Mouse (Mus musculus) stomach, embryonic 16.5 days (tissue): ENCODE measurements around the gene Plxna4. TPM values are rescaled to one million over a fixed set of nuclear protein-coding genes. Genes with fewer than 3 reads are reported as not detected.

Source experiments
- ATAC-seq: fragments of 200-750 bp; cut with Nextera tagmentation; 2 replicates; pipeline ENCODE4 v1.8.0; 2017; ENCODE audit warnings: moderate number of reproducible peaks, moderate TSS enrichment; ENCODE audit not compliant: insufficient read depth, low FRiP score
- H3K27ac ChIP-seq: fragments of 300-500 bp; sonication (generic); 2 replicates; pipeline ENCODE4 v1.5.1; 2014; ENCODE audit warnings: low read length
- H3K27me3 ChIP-seq: fragments of 300-500 bp; sonication (generic); 2 replicates; pipeline ENCODE4 v1.6.1; 2014; ENCODE audit warnings: low read length, control low read depth, mixed read lengths; ENCODE audit not compliant: control insufficient read depth, insufficient read depth
- H3K36me3 ChIP-seq: fragments of 300-500 bp; sonication (generic); 2 replicates; pipeline ENCODE4 v1.6.1; 2014; ENCODE audit warnings: low read length; ENCODE audit not compliant: control insufficient read depth, insufficient read depth
- H3K4me1 ChIP-seq: fragments of 300-500 bp; sonication (generic); 2 replicates; pipeline ENCODE4 v1.6.1; 2014; ENCODE audit warnings: low read length, control low read depth, mixed read lengths; ENCODE audit not compliant: control insufficient read depth, insufficient read depth
- H3K4me2 ChIP-seq: fragments of 300-500 bp; sonication (generic); 2 replicates; pipeline ENCODE4 v1.6.1; 2014; ENCODE audit warnings: low read depth, low read length, mixed read lengths
- H3K4me3 ChIP-seq: fragments of 300-500 bp; sonication (generic); replicated peaks from 2 replicates; pipeline ENCODE4 v1.5.1; 2014; ENCODE audit warnings: mild to moderate bottlenecking, low read length
- H3K9ac ChIP-seq: fragments of 300-500 bp; sonication (generic); 2 replicates; pipeline ENCODE4 v1.6.1; 2014; ENCODE audit warnings: low read length
- H3K9me3 ChIP-seq: fragments of 300-500 bp; sonication (generic); replicated peaks from 2 replicates; pipeline ENCODE4 v1.6.1; 2016; ENCODE audit warnings: low read length, control low read depth; ENCODE audit not compliant: control insufficient read depth
- WGBS: fragments of 180-500 bp; shearing (Covaris S2); extraction: QIAGEN DNeasy Blood & Tissue Kit; methylation state at CpG from one replicate; pipeline ENCODE4 v1.1.7; 2014; 5-methylcytosine and 5-hydroxymethylcytosine counted together
- polyA plus RNA-seq: library from polyadenylated mRNA; unstranded; fragments of >200 nt; fragmentation: Nextera tagmentation; extraction: Ambion mirVana; gene quantifications from 2 replicates; pipeline ENCODE4 v1.2.1, GENCODE M21; 2015

Gene Plxna4
- polyA plus RNA-seq, 1 experiment from 2014 or later: 1.9 TPM

GRCm38 (mm10) chr6:32475958-32476357, 112.0 kb downstream of the Plxna4 start:
- Histone ChIP-seq H3K4me1 (peaks cover 6% of the 10 kb centered on the region; the same call in 1 of the 2 replicates), H3K36me3 (no peaks in the 10 kb centered on the region), H3K4me3 (no peak overlapping the region), H3K27me3 (no peaks in the 10 kb centered on the region), H3K27ac (no peak overlapping the region), H3K9ac (no peak overlapping the region), H3K4me2 (no peak overlapping the region), H3K9me3 (no peaks in the 10 kb centered on the region)
- no peak for ATAC-seq
- 74% methylated on average over 4 of the region's 4 CpGs for WGBS

- Histone ChIP-seq H3K9me3 (no peaks in the 10 kb centered on the region), H3K27ac (no peak overlapping the region), H3K4me2 (no peak overlapping the region), H3K4me3 (no peak overlapping the region), H3K4me1 (no peaks in the 10 kb centered on the region), H3K36me3 (no peaks in the 10 kb centered on the region), H3K9ac (no peak overlapping the region), H3K27me3 (no peaks in the 10 kb centered on the region)
- no peak for ATAC-seq
- 77% methylated on average over 5 of the region's 5 CpGs for WGBS
Observed at GRCm38 (mm10) chr6:32472062-32472461, 115.9 kb downstream of the Plxna4 start.

GRCm38 (mm10) chr6:32471639-32472038, 116.4 kb downstream of the Plxna4 start:
- Histone ChIP-seq H3K4me3 (no peak overlapping the region), H3K4me1 (no peaks in the 10 kb centered on the region), H3K27ac (no peak overlapping the region), H3K9me3 (no peaks in the 10 kb centered on the region), H3K9ac (no peak overlapping the region), H3K36me3 (no peaks in the 10 kb centered on the region), H3K27me3 (no peaks in the 10 kb centered on the region), H3K4me2 (no peak overlapping the region)
- 58% methylated on average over 3 of the region's 3 CpGs for WGBS
- no peak for ATAC-seq

- H3K27ac ChIP-seq: no peak overlapping the region
- H3K27me3 ChIP-seq: no peaks in the 10 kb centered on the region
- H3K4me2 ChIP-seq: no peak overlapping the region
- H3K9ac ChIP-seq: no peak overlapping the region
- H3K4me1 ChIP-seq: no peaks in the 10 kb centered on the region; the same call in 1 of the 2 replicates
- no peak overlapping the region for H3K4me3 ChIP-seq
- ATAC-seq: no peak
- H3K9me3 ChIP-seq: no peaks in the 10 kb centered on the region
- no peaks in the 10 kb centered on the region for H3K36me3 ChIP-seq
- WGBS: 51% methylated on average over 5 of the region's 5 CpGs
Observed at GRCm38 (mm10) chr6:32469196-32469595, 118.8 kb downstream of the Plxna4 start.

- H3K4me2 ChIP-seq: no peak overlapping the region
- ATAC-seq: no peak
- no peaks in the 10 kb centered on the region for H3K9me3 ChIP-seq
- no peak overlapping the region for H3K27ac ChIP-seq
- no peak overlapping the region for H3K9ac ChIP-seq
- no peak overlapping the region for H3K4me3 ChIP-seq
- no peaks in the 10 kb centered on the region; the same call in 1 of the 2 replicates for H3K4me1 ChIP-seq
- no peaks in the 10 kb centered on the region for H3K27me3 ChIP-seq
- 61% methylated on average over 8 of the region's 8 CpGs for WGBS
- no peaks in the 10 kb centered on the region for H3K36me3 ChIP-seq
Observed at GRCm38 (mm10) chr6:32465129-32465528, 122.9 kb downstream of the Plxna4 start.

- H3K4me1 ChIP-seq: no peaks in the 10 kb centered on the region; the same call in 1 of the 2 replicates
- WGBS: 35% methylated on average over 8 of the region's 8 CpGs
Observed at GRCm38 (mm10) chr6:32464637-32465036, 123.4 kb downstream of the Plxna4 start.

GRCm38 (mm10) chr6:32464046-32464445, 123.9 kb downstream of the Plxna4 start:
- no peaks in the 10 kb centered on the region for H3K27me3 ChIP-seq
- 53% methylated on average over 4 of the region's 4 CpGs for WGBS
- no peaks in the 10 kb centered on the region; the same call in 1 of the 2 replicates for H3K4me1 ChIP-seq
- no peak overlapping the region for H3K4me2 ChIP-seq
- H3K27ac ChIP-seq: no peak overlapping the region
- no peak for ATAC-seq
- H3K4me3 ChIP-seq: no peak overlapping the region
- H3K9ac ChIP-seq: no peak overlapping the region
- no peaks in the 10 kb centered on the region for H3K36me3 ChIP-seq
- no peaks in the 10 kb centered on the region for H3K9me3 ChIP-seq

More at GRCm38 (mm10) chr6:32464637-32465036, 123.4 kb downstream of the Plxna4 start:
- H3K9me3 ChIP-seq: no peaks in the 10 kb centered on the region
- ATAC-seq: no peak
- no peak overlapping the region for H3K4me3 ChIP-seq
- no peak overlapping the region for H3K9ac ChIP-seq
- no peaks in the 10 kb centered on the region for H3K27me3 ChIP-seq
- H3K36me3 ChIP-seq: no peaks in the 10 kb centered on the region
- no peak overlapping the region for H3K4me2 ChIP-seq
- no peak overlapping the region for H3K27ac ChIP-seq

GRCm38 (mm10) chr6:32460400-32460799, 127.6 kb downstream of the Plxna4 start:
- peak; percentile 62; the same call in 1 of the 2 replicates for ATAC-seq
- 51% methylated on average over 8 of the region's 8 CpGs for WGBS
- peak overlapping the region; percentile 31 for H3K4me2 ChIP-seq

GRCm38 (mm10) chr6:32456641-32457040, 131.4 kb downstream of the Plxna4 start:
- H3K9ac ChIP-seq: no peak overlapping the region
- H3K4me2 ChIP-seq: no peak overlapping the region
- no peaks in the 10 kb centered on the region for H3K4me1 ChIP-seq
- H3K36me3 ChIP-seq: no peaks in the 10 kb centered on the region
- ATAC-seq: no peak
- H3K4me3 ChIP-seq: no peak overlapping the region
- 70% methylated on average over 3 of the region's 3 CpGs for WGBS
- no peaks in the 10 kb centered on the region for H3K27me3 ChIP-seq
- H3K27ac ChIP-seq: no peak overlapping the region
- H3K9me3 ChIP-seq: no peaks in the 10 kb centered on the region

More at GRCm38 (mm10) chr6:32460400-32460799, 127.6 kb downstream of the Plxna4 start:
- Histone ChIP-seq H3K9me3 (no peaks in the 10 kb centered on the region), H3K4me3 (no peak overlapping the region), H3K27ac (0 out of 2 replicates have a peak overlapping the region, but pooled peaks have one; percentile 9), H3K27me3 (no peaks in the 10 kb centered on the region), H3K4me1 (no peaks in the 10 kb centered on the region; the same call in 1 of the 2 replicates), H3K36me3 (no peaks in the 10 kb centered on the region), H3K9ac (no peak overlapping the region)
